10 mouse cellular contexts compared by ENCODE assay signal in genomic region chr6:48626464-48626863, GRCm38 (mm10). TPM values are rescaled to one million over a fixed set of nuclear protein-coding genes. Genes with fewer than 3 reads are reported as not detected.
DNase-seq lines count a peak whose midpoint lies in the region; ATAC-seq and TF ChIP-seq lines count a peak whose summit lies in the region.
"Had no signal": no experiment of that assay in that cellular context is flagged by ENCODE, and none has a peak within 500 bp of the region (broad histone marks: within the 10 kb centered on the region; RNA-seq: fewer than 3 reads in every experiment).

AI854703 (plus strand) TSS chr6:48626764.

- peaks cover 21% of the 10 kb centered on the region; the same call in 1 of the 2 replicates for H3K27me3 ChIP-seq in heart, embryonic 14.5 days (ENCODE audit: control insufficient read depth, insufficient read depth, low read length)
- no peaks in the 10 kb centered on the region for H3K27me3 ChIP-seq in Patski
- peaks cover 66% of the 10 kb centered on the region for H3K27me3 ChIP-seq in hindbrain, embryonic 10.5 days (ENCODE audit: insufficient read depth, poor library complexity, severe bottlenecking)
- H3K27me3 ChIP-seq in liver, embryonic 12.5 days (replicated peaks), result peaks cover 61% of the 10 kb centered on the region

- H3K9ac ChIP-seq in heart, embryonic 14.5 days (ENCODE audit: low read length), result peak within 1 kb of the TSS; percentile 66
- H3K9ac ChIP-seq in liver, embryonic 12.5 days, result peak within 1 kb of the TSS; percentile 44; the same call in 1 of the 2 replicates

- no peak for ATAC-seq in heart, embryonic 14.5 days (ENCODE audit: insufficient number of reproducible peaks, insufficient read depth, low FRiP score, low read depth)
- ATAC-seq in Patski, result peak; percentile 1
- no peak for ATAC-seq in liver, embryonic 12.5 days

- peaks cover 17 to 20% of the 10 kb centered on the region in 2 experiments; a peak in 3 of 4 replicates for H3K4me1 ChIP-seq in heart, embryonic 14.5 days (ENCODE audit: control insufficient read depth in 2 of 2, insufficient read depth in 2 of 2, low read length in 2 of 2)
- peaks cover 30% of the 10 kb centered on the region for H3K4me1 ChIP-seq in hindbrain, embryonic 10.5 days (replicated peaks)
- peaks cover 9% of the 10 kb centered on the region for H3K4me1 ChIP-seq in liver, embryonic 12.5 days

- H3K36me3 ChIP-seq in heart, embryonic 14.5 days (ENCODE audit: control insufficient read depth, insufficient read depth, low read length), result peaks cover 5% of the 10 kb centered on the region
- H3K36me3 ChIP-seq in hindbrain, embryonic 10.5 days, result peaks cover 7% of the 10 kb centered on the region; the same call in 1 of the 2 replicates
- H3K36me3 ChIP-seq in liver, embryonic 12.5 days, result no peaks in the 10 kb centered on the region

- in situ Hi-C loops in Patski (cut with MboI; ENCODE audit: low pct_unique_long_range_greater_than_20kb), result loop anchor here (5.0 kb wide), 1 partner anchor 89 kb away; the partner anchor contains the start of gene Atp6v0e2

- CTCF ChIA-PET in Patski (lab: Charles Lee), result interaction anchor here (1.1 kb wide), 1 partner anchor 22 kb away, joined by 3 read pairs; no protein-coding TSS in a partner anchor

- no peaks in the 10 kb centered on the region for H3K9me3 ChIP-seq in heart, embryonic 14.5 days (ENCODE audit: control insufficient read depth, low read length)
- no peaks in the 10 kb centered on the region for H3K9me3 ChIP-seq in hindbrain, embryonic 10.5 days
- no peaks in the 10 kb centered on the region for H3K9me3 ChIP-seq in liver, embryonic 12.5 days (replicated peaks)

- H3K4me2 ChIP-seq in heart, embryonic 14.5 days (ENCODE audit: low read length), result peak within 1 kb of the TSS; percentile 92
- H3K4me2 ChIP-seq in liver, embryonic 12.5 days, result peak within 1 kb of the TSS; percentile 64

- H3K27ac ChIP-seq in heart, embryonic 14.5 days (replicated peaks in 1 of 2; ENCODE audit: control insufficient read depth in 1 of 2, insufficient read depth in 1 of 2, low read depth in 2 of 2, low read length in 2 of 2), result no peak within 1 kb of the TSS
- H3K27ac ChIP-seq in hindbrain, embryonic 10.5 days, result peak within 1 kb of the TSS; percentile 50; the same call in 1 of the 2 replicates
- no peak within 1 kb of the TSS for H3K27ac ChIP-seq in liver, embryonic 12.5 days
- H3K27ac ChIP-seq: macrophage had no signal

- WGBS in heart, embryonic 14.5 days, result 33% methylated on average over 8 of the region's 8 CpGs
- 35% methylated on average over 8 of the region's 8 CpGs for WGBS in hindbrain, embryonic 10.5 days
- WGBS in liver, embryonic 12.5 days (ENCODE audit: insufficient replicate concordance), result 45% methylated on average over 8 of the region's 8 CpGs

- H3K4me3 ChIP-seq in heart, embryonic 14.5 days (ENCODE audit: control insufficient read depth in 1 of 2, insufficient read depth in 1 of 2, low read depth in 1 of 2, low read length in 2 of 2), result peak within 1 kb of the TSS; percentile 49 to 56
- peak within 1 kb of the TSS; percentile 55 for H3K4me3 ChIP-seq in hindbrain, embryonic 10.5 days
- H3K4me3 ChIP-seq in liver, embryonic 12.5 days, result peak within 1 kb of the TSS; percentile 39

- POLR2A ChIA-PET in Patski (lab: Charles Lee), result interaction anchor here (0.9 to 4.5 kb wide), 7 partner anchors 13 to 61 kb away, joined by 3 to 24 read pairs (median 5); partner anchors contain the start of genes Gm44965, Repin1 and Zfp775

- no peak for DNase-seq in heart, adult 9 months (ENCODE audit: low spot score in 2 of 2)
- DNase-seq in Patski (ENCODE audit: low read depth, low spot score), result no peak
- DNase-seq in hindbrain, embryonic 10.5 days (ENCODE audit: low spot score), result no peak
- DNase-seq in adrenal gland, postnatal 36 days, result no peak
- DNase-seq in right cerebral cortex, postnatal 10 days (ENCODE audit: low spot score in 2 of 2), result no peak
- DNase-seq in natural killer cell, adult 2 months (ENCODE audit: low spot score in 2 of 2), result no peak

- no peak for TF ChIP-seq CTCF in Patski (IDR thresholded peaks at IDR 0.05)

RNA-seq across cellular contexts. Expression of gene AI854703, which starts in this region (rescaled TPM):
- polyA plus RNA-seq in heart, embryonic 14.5 days (2014; fragmentation: Nextera tagmentation; extraction: Ambion mirVana), result 0.82 and 1.1 TPM in 2 replicates
- 25.6 TPM for polyA plus RNA-seq in Patski (2021)
- 0.96 and 1.3 TPM in 2 replicates for polyA plus RNA-seq in hindbrain, embryonic 10.5 days (2016; fragmentation: Nextera tagmentation; extraction: Ambion mirVana)
- polyA plus RNA-seq in liver, embryonic 12.5 days (2016; fragmentation: Nextera tagmentation; extraction: Ambion mirVana), result 0.30 and 0.50 TPM in 2 replicates
- total RNA-seq in adrenal gland, postnatal 36 days (2021), result 1 to 10 TPM; 1.5 to 1.6 TPM
- total RNA-seq: MEL had no signal

Comparison
In these comparisons a context has a peak if more than half of its experiments do, and no peak if none do; other contexts are left out.
1. RNA of gene AI854703 (polyA plus RNA-seq): 25.6 TPM in Patski (single experiment); 0.96 to 1.3 TPM in hindbrain, embryonic 10.5 days, 0.82 to 1.1 TPM in heart, embryonic 14.5 days and 0.30 to 0.50 TPM in liver, embryonic 12.5 days; every median in the first group is over 10 times any median in the second.
2. Peak in every context shown above with its lines, with median percentiles within 50 percentile points of each other: H3K4me3 ChIP-seq.